Mouse (Mus musculus): ENCODE data around the gene Ltk.

DNA sequence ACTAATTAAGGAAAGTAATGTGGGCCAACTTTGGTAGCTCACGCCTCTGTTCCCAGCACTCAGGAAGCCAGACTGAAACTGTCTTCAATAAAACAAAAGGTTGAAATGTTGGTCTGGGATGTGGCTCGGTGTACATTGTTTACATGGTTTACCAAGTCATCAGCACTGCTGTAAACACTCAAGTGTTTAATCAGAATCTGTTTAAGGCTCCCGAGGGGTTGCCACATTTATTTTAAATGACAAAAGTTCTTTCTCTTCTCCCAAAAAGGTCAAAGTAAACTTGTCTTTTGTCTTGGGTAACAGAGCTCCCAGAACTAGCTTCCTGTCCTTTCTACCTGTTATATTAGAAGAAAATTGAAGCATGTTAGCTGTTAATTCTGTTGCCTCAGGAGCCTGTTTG lies 52.6 kb downstream of the Ltk start:
- TF ChIP-seq CTCF (IDR thresholded peaks at IDR 0.05; ENCODE audit: low read depth, low read length) (no peak), POLR2A (IDR thresholded peaks at IDR 0.05; ENCODE audit: borderline replicate concordance, low read depth, low read length) (no peak)
